Mouse (Mus musculus): ENCODE data around the gene Pdzk1.

- TF ChIP-seq CTCF (IDR thresholded peaks at IDR 0.05; ENCODE audit: control insufficient read depth, insufficient read depth, insufficient replicate concordance, low read depth, low read length) (no peak), POLR2A (IDR thresholded peaks at IDR 0.05; ENCODE audit: control insufficient read depth, low read depth, low read length) (no peak)
Measured at GRCm38 (mm10) chr3:96788506-96788905, 40.6 kb upstream of the Pdzk1 start.
